Comparison of ENCODE assay signal across 7 mouse cellular contexts in genomic region chr8:111338370-111339208, GRCm38 (mm10). TPM values are rescaled to one million over a fixed set of nuclear protein-coding genes. Genes with fewer than 3 reads are reported as not detected.
DNase-seq lines count a peak whose midpoint lies in the region; ATAC-seq and TF ChIP-seq lines count a peak whose summit lies in the region.

No protein-coding gene starts in this region.

- H3K9me3 ChIP-seq in forebrain, embryonic 14.5 days (replicated peaks; ENCODE audit: control insufficient read depth, low read length) = no peaks in the 10 kb centered on the region
- H3K9me3 ChIP-seq in liver, embryonic 14.5 days (ENCODE audit: control insufficient read depth, low read length) = no peaks in the 10 kb centered on the region

- peak overlapping the region; percentile 64 for H3K4me2 ChIP-seq in forebrain, embryonic 14.5 days (ENCODE audit: low read length)
- peak overlapping the region; percentile 86 for H3K4me2 ChIP-seq in liver, embryonic 14.5 days (ENCODE audit: low read depth)

- peaks cover 3% of the 10 kb centered on the region; the same call in 1 of the 2 replicates for H3K27me3 ChIP-seq in spleen, adult 2 months (ENCODE audit: control insufficient read depth, insufficient read depth, low read length)
- no peaks in the 10 kb centered on the region; the same call in none of the 2 replicates for H3K27me3 ChIP-seq in forebrain, embryonic 14.5 days (replicated peaks; ENCODE audit: control insufficient read depth, insufficient read depth, low read length)
- no peaks in the 10 kb centered on the region for H3K27me3 ChIP-seq in liver, embryonic 14.5 days (ENCODE audit: control insufficient read depth, insufficient read depth, low read length)
- no peaks in the 10 kb centered on the region for H3K27me3 ChIP-seq in splenic B cell, adult 2 months (ENCODE audit: control insufficient read depth, insufficient read depth, low read length, poor library complexity, severe bottlenecking)

- no peak for ATAC-seq in forebrain, embryonic 14.5 days
- ATAC-seq in liver, embryonic 14.5 days (ENCODE audit: insufficient read depth) = no peak

- no peak for TF ChIP-seq POLR2A in spleen, adult 2 months (IDR thresholded peaks at IDR 0.05; ENCODE audit: low read depth, low read length)

- H3K27ac ChIP-seq in spleen, adult 2 months (ENCODE audit: insufficient read depth, low read length) = no peak overlapping the region
- H3K27ac ChIP-seq in forebrain, embryonic 14.5 days (ENCODE audit: low read depth, low read length) = no peak overlapping the region
- H3K27ac ChIP-seq in liver, embryonic 14.5 days = no peak overlapping the region

- no peak for DNase-seq in spleen, adult 2 months (ENCODE audit: low read depth in 1 of 2, low spot score in 2 of 2)
- DNase-seq in spleen, postnatal 10 days (ENCODE audit: low spot score in 2 of 2) = no peak
- DNase-seq in forebrain, embryonic 14.5 days (ENCODE audit: low spot score) = no peak
- no peak for DNase-seq in liver, embryonic 14.5 days (ENCODE audit: low read depth in 3 of 3, low spot score in 3 of 3)
- peak; percentile 37 for DNase-seq in splenic B cell, adult 2 months (ENCODE audit: low read depth, low spot score)
- DNase-seq in cerebellum, adult 18-20 months = no peak
- DNase-seq in left cerebral cortex, postnatal 4 days = no peak

- WGBS in spleen, adult 2 months = 16% methylated on average over 12 of the region's 12 CpGs
- WGBS in forebrain, embryonic 14.5 days = 50% methylated on average over 12 of the region's 12 CpGs
- WGBS in liver, embryonic 14.5 days (ENCODE audit: insufficient replicate concordance) = 29% methylated on average over 12 of the region's 12 CpGs

- no peaks in the 10 kb centered on the region; the same call in 1 of the 2 replicates for H3K4me1 ChIP-seq in spleen, adult 2 months (ENCODE audit: control insufficient read depth, insufficient read depth, insufficient read length)
- H3K4me1 ChIP-seq in forebrain, embryonic 14.5 days (ENCODE audit: control insufficient read depth, insufficient read depth, low read length) = no peaks in the 10 kb centered on the region
- peaks cover 0 to 6% of the 10 kb centered on the region in 2 experiments; a peak in 2 of 4 replicates for H3K4me1 ChIP-seq in liver, embryonic 14.5 days (replicated peaks; ENCODE audit: control insufficient read depth in 2 of 2, insufficient read depth in 2 of 2, low read length in 1 of 2)

- no peak overlapping the region; the same call in 1 of the 2 replicates for H3K9ac ChIP-seq in forebrain, embryonic 14.5 days (ENCODE audit: low read length)
- peak overlapping the region; percentile 49 for H3K9ac ChIP-seq in liver, embryonic 14.5 days (replicated peaks)

- TF ChIP-seq CTCF in spleen, adult 2 months (IDR thresholded peaks at IDR 0.05; ENCODE audit: extremely low read depth, insufficient read depth, insufficient read length, insufficient replicate concordance) = no peak
- TF ChIP-seq CTCF in liver, embryonic 14.5 days (IDR thresholded peaks at IDR 0.05; ENCODE audit: low read depth) = no peak

- intact Hi-C loops in left cerebral cortex, postnatal 4 days (cut with DNase I) = no loop called here

- H3K36me3 ChIP-seq in spleen, adult 2 months (ENCODE audit: control insufficient read depth, insufficient read depth, low read length) = no peaks in the 10 kb centered on the region
- no peaks in the 10 kb centered on the region for H3K36me3 ChIP-seq in forebrain, embryonic 14.5 days (ENCODE audit: control insufficient read depth, insufficient read depth, low read length)
- H3K36me3 ChIP-seq in liver, embryonic 14.5 days (replicated peaks; ENCODE audit: control insufficient read depth, insufficient read depth, low read depth) = no peaks in the 10 kb centered on the region
- H3K36me3 ChIP-seq in splenic B cell, adult 2 months (ENCODE audit: control insufficient read depth, insufficient read depth, low read length, poor library complexity, severe bottlenecking) = no peaks in the 10 kb centered on the region

- H3K4me3 ChIP-seq in spleen, adult 2 months (ENCODE audit: extremely low read depth, insufficient read depth, insufficient read length) = peak overlapping the region; percentile 79
- H3K4me3 ChIP-seq in forebrain, embryonic 14.5 days (ENCODE audit: low read depth, low read length) = peak overlapping the region; percentile 36
- H3K4me3 ChIP-seq in liver, embryonic 14.5 days (ENCODE audit: insufficient read depth in 1 of 2, low read depth in 2 of 2, low read length in 2 of 2) = peak overlapping the region; percentile 58 to 66

- no peak for TF ChIP-seq EP300 in liver, embryonic 14.5 days (IDR thresholded peaks at IDR 0.05; ENCODE audit: low read depth)

RNA-seq across cellular contexts. Expression of gene Mlkl, which starts 0.6 kb away (rescaled TPM):
- polyA plus RNA-seq in spleen, adult 2 months (2012; rRNA removed) = 1.0 and 1.1 TPM in 2 replicates
- polyA plus RNA-seq in forebrain, embryonic 14.5 days (2014; fragmentation: Nextera tagmentation; extraction: Ambion mirVana) = 0.47 and 0.78 TPM in 2 replicates
- polyA plus RNA-seq in liver, embryonic 14.5 days (2012; rRNA removed) = 1.3 and 1.6 TPM in 2 replicates
- polyA plus RNA-seq in liver, embryonic 14.5 days (2014; fragmentation: Nextera tagmentation; extraction: Ambion mirVana) = 2.3 and 2.8 TPM in 2 replicates
- under 1 TPM; 0.34 to 0.46 TPM for total RNA-seq in left cerebral cortex, postnatal 4 days (2021)

RNA-seq across cellular contexts. Expression of gene Rfwd3, which starts 38.6 kb away (rescaled TPM):
- polyA plus RNA-seq in spleen, adult 2 months (2012; rRNA removed) = 10.6 and 10.9 TPM in 2 replicates
- 34.4 and 35.3 TPM in 2 replicates for polyA plus RNA-seq in forebrain, embryonic 14.5 days (2014; fragmentation: Nextera tagmentation; extraction: Ambion mirVana)
- 16.9 and 24.5 TPM in 2 replicates for polyA plus RNA-seq in liver, embryonic 14.5 days (2012; rRNA removed)
- polyA plus RNA-seq in liver, embryonic 14.5 days (2014; fragmentation: Nextera tagmentation; extraction: Ambion mirVana) = 43.8 and 49.9 TPM in 2 replicates
- total RNA-seq in left cerebral cortex, postnatal 4 days (2021) = 10 to 100 TPM; 18.2 to 18.7 TPM

RNA-seq across cellular contexts. Expression of gene Fa2h, which starts 55.0 kb away (rescaled TPM):
- polyA plus RNA-seq in spleen, adult 2 months (2012; rRNA removed) = 0.07 and 0.12 TPM in 2 replicates
- 0.23 TPM in 1 of 2 replicates, not detected in the other for polyA plus RNA-seq in forebrain, embryonic 14.5 days (2014; fragmentation: Nextera tagmentation; extraction: Ambion mirVana)
- polyA plus RNA-seq in liver, embryonic 14.5 days (2012; rRNA removed) = 0.02 and 0.08 TPM in 2 replicates
- polyA plus RNA-seq in liver, embryonic 14.5 days (2014; fragmentation: Nextera tagmentation; extraction: Ambion mirVana) = 0.05 TPM in 1 of 2 replicates, not detected in the other
- 1 to 10 TPM in 1 of 2 experiments, under 1 TPM in 1; 0.62 to 1.1 TPM for total RNA-seq in left cerebral cortex, postnatal 4 days (2021)
